Mouse (Mus musculus) G1E (cell line): ENCODE measurements around the gene Psmd2. TPM values are rescaled to one million over a fixed set of nuclear protein-coding genes. Genes with fewer than 3 reads are reported as not detected.
A peak's percentile ranks its signal among the peaks of the same experiment; 100 is the strongest.
"Not testable (repeated sequence)": the region's sequence is repeated elsewhere in the genome, so short reads cannot be mapped to it uniquely, and the experiment has no call there.

Source experiments
- ATAC-seq: 2 replicates; pipeline ENCODE4 v1.8.0; 2016; ENCODE audit warnings: mild to moderate bottlenecking; ENCODE audit not compliant: insufficient number of reproducible peaks, poor library complexity, low FRiP score, severe bottlenecking; ENCODE audit errors: extremely low read depth
- DNase-seq: peaks from one replicate; pipeline ENCODE4 v3.0.0; 2012; ENCODE audit warnings: low spot score
- H3K27me3 ChIP-seq: 2 replicates; pipeline ENCODE4 v1.6.1; 2012; ENCODE audit warnings: mild to moderate bottlenecking, low read length, inconsistent platforms; ENCODE audit not compliant: insufficient read depth
- H3K36me3 ChIP-seq: replicated peaks from 2 replicates; pipeline ENCODE3; 2012; ENCODE audit warnings: mild to moderate bottlenecking, inconsistent platforms
- H3K4me1 ChIP-seq: 2 replicates; pipeline ENCODE4 v1.6.1; 2012; ENCODE audit warnings: low read depth, low read length, inconsistent platforms, mixed read lengths; ENCODE audit not compliant: insufficient read depth
- H3K4me3 ChIP-seq: 2 replicates; pipeline ENCODE4 v1.5.1; 2012; ENCODE audit warnings: low read depth, mild to moderate bottlenecking, inconsistent platforms, low read length, moderate library complexity, mixed read lengths
- H3K9me3 ChIP-seq: replicated peaks from 2 replicates; pipeline ENCODE4 v1.6.1; 2012; ENCODE audit warnings: inconsistent platforms
- CTCF ChIP-seq: IDR thresholded peaks from 2 replicates; pipeline ENCODE4 v1.5.1; 2012; ENCODE audit warnings: low read depth, low read length, inconsistent platforms, mixed read lengths
- GATA1 ChIP-seq: IDR thresholded peaks from 2 replicates; pipeline ENCODE4 v1.6.1; 2012; ENCODE audit warnings: borderline replicate concordance, low read length, inconsistent platforms, mixed read lengths
- GATA2 ChIP-seq: IDR thresholded peaks from 2 replicates; pipeline ENCODE4 v1.6.1; 2012; ENCODE audit warnings: low read depth, low read length, inconsistent platforms, borderline replicate concordance
- POLR2AphosphoS5 ChIP-seq: IDR thresholded peaks from 2 replicates; pipeline ENCODE4 v1.6.1; 2012; ENCODE audit warnings: low read depth, low read length, inconsistent platforms; ENCODE audit not compliant: insufficient replicate concordance
- TAL1 ChIP-seq: conservative IDR thresholded peaks from 2 replicates; pipeline ENCODE4 v1.6.1; 2012; ENCODE audit warnings: low read depth, low read length, inconsistent platforms, mixed read lengths
- polyA plus RNA-seq: library from polyadenylated mRNA; stranded (reverse); fragments of >175 nt; gene quantifications from 2 replicates; pipeline ENCODE4 v1.2.3, GENCODE M21; 2012
- total RNA-seq, 2 experiments: library from RNA; stranded (forward) in 1 of 2; stranded (reverse) in 1 of 2; fragments of 200-1000 nt in 1 of 2; fragments of >200 nt in 1 of 2; fragmentation: Nextera tagmentation in 1 of 2; gene quantifications; 2 replicates each; pipeline ENCODE4 v1.2.3; 2014 to 2017

Psmd2 gene
- total and polyA plus RNA-seq, 3 experiments: 205 to 352 (median 273) TPM

- no peak for DNase-seq
Observed at GRCm38 (mm10) chr16:20651947-20652310, 477 bp downstream of the Psmd2 start.

DNA sequence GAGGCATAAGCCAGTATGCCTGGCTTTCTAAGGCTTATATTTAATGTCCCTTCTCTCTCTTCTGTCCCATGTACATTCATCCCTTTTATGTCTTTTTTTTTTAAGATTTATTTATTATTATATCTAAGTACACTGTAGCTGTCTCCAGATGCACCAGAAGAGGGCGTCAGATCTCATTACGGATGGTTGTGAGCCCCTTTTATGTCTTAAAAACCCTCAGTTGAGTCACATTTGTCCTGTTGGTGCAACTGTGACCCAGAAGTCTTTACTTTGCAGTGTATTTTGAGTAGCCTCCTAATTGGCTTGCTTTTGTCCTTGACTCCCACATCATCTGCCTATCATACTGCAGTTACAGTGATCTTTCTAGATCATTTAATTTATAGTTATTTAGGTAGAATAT lies 1.9 kb downstream of the Psmd2 start:
- H3K36me3 ChIP-seq: peaks cover 54% of the 10 kb centered on the region
- no peak for ATAC-seq
- H3K9me3 ChIP-seq: no peaks in the 10 kb centered on the region
- H3K4me1 ChIP-seq: peaks cover 15% of the 10 kb centered on the region
- no peak overlapping the region; the same call in 1 of the 2 replicates for H3K4me3 ChIP-seq
- TF ChIP-seq POLR2AphosphoS5: no peak
- no peak for TF ChIP-seq CTCF
- no peak for TF ChIP-seq GATA2
- TF ChIP-seq GATA1: no peak
- TF ChIP-seq TAL1: no peak
- DNase-seq: no peak
- no peaks in the 10 kb centered on the region for H3K27me3 ChIP-seq

More at GRCm38 (mm10) chr16:20651947-20652310, 477 bp downstream of the Psmd2 start:
- ATAC-seq: no peak
- Histone ChIP-seq H3K4me1 (peaks cover 17% of the 10 kb centered on the region), H3K9me3 (no peaks in the 10 kb centered on the region), H3K36me3 (peaks cover 41% of the 10 kb centered on the region), H3K4me3 (peak overlapping the region; percentile 85), H3K27me3 (no peaks in the 10 kb centered on the region)
- TF ChIP-seq CTCF (no peak), GATA2 (no peak), POLR2AphosphoS5 (no peak), TAL1 (no peak), GATA1 (no peak)

- H3K4me3 ChIP-seq: no peak overlapping the region
- no peak for ATAC-seq
- DNase-seq: no peak
Observed at GRCm38 (mm10) chr16:20657661-20658060, 6.2 kb downstream of the Psmd2 start.

GRCm38 (mm10) chr16:20668013-20668412 lies 16.6 kb downstream of the Psmd2 start, which contains the start of gene Eif4g1:
TSS of gene Eif4g1 (plus strand) at chr16:20668313.
- ATAC-seq, H3K27me3 ChIP-seq, DNase-seq, H3K9me3 ChIP-seq, H3K4me3 ChIP-seq: not testable (repeated sequence)
- peaks cover 26% of the 10 kb centered on the region for H3K36me3 ChIP-seq
- H3K4me1 ChIP-seq: peaks cover 10% of the 10 kb centered on the region

More at GRCm38 (mm10) chr16:20657661-20658060, 6.2 kb downstream of the Psmd2 start:
- peaks cover 9% of the 10 kb centered on the region for H3K4me1 ChIP-seq
- TF ChIP-seq GATA2 (no peak), POLR2AphosphoS5 (no peak), CTCF (no peak), TAL1 (no peak), GATA1 (no peak)
- H3K36me3 ChIP-seq: peaks cover 97% of the 10 kb centered on the region
- no peaks in the 10 kb centered on the region for H3K9me3 ChIP-seq
- H3K27me3 ChIP-seq: no peaks in the 10 kb centered on the region

DNA sequence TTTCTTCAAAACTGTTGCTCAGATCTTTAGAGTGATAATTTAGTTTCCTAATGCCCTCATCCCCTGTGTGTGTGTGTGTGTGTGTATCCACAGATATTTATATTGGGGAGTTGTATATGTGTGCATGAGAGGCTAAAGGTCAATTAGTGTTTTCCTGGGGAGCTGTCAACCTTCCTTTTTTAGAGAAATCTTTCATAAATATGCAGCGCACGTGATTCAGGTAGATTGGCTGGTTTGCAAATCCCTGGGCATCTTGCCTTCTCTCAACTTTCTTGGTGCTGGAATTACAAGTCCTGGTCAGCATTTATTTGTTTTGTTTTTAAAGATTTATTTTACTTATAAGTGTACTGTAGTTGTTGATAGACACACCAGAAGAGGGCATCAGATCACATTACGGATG lies 18.8 kb downstream of the Psmd2 start:
- Histone ChIP-seq H3K27me3 (no peaks in the 10 kb centered on the region), H3K36me3 (peaks cover 24% of the 10 kb centered on the region), H3K4me3 (no peak overlapping the region), H3K4me1 (peaks cover 25% of the 10 kb centered on the region), H3K9me3 (no peaks in the 10 kb centered on the region)
- no peak for DNase-seq
- TF ChIP-seq GATA1: no peak
- no peak for ATAC-seq

GRCm38 (mm10) chr16:20671886-20672285 lies 20.4 kb downstream of the Psmd2 start:
- DNase-seq: no peak
- peaks cover 40% of the 10 kb centered on the region for H3K4me1 ChIP-seq
- TF ChIP-seq GATA1: no peak
- TF ChIP-seq CTCF: no peak
- no peak for TF ChIP-seq GATA2
- no peak for TF ChIP-seq TAL1
- no peak for TF ChIP-seq POLR2AphosphoS5

DNA sequence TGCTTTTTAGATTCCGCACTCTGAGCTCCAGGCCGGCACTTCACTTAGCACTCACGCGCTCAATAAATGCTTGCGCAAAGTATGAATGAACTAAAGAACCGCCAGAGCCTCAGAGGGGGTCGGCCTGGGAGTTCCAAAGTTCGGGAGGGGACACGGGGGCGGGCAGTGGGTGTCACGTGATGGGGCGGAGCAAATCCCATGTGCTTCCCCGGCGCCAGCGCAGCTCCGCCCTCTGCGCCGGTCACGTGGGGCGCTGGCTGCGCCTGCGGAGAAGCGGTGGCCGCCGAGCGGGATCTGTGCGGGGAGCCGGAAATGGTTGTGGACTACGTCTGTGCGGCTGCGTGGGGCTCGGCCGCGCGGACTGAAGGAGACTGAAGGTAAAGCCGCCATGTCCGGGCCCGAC lies 21.0 kb downstream of the Psmd2 start:
- Histone ChIP-seq H3K9me3 (no peaks in the 10 kb centered on the region), H3K27me3 (no peaks in the 10 kb centered on the region), H3K4me1 (peaks cover 46% of the 10 kb centered on the region), H3K4me3 (peak overlapping the region; percentile 85), H3K36me3 (peaks cover 40% of the 10 kb centered on the region)
- ATAC-seq (peak; percentile 48), DNase-seq (peak; percentile 84)
- TF ChIP-seq CTCF (no peak), GATA1 (no peak), POLR2AphosphoS5 (no peak)

More at GRCm38 (mm10) chr16:20671886-20672285, 20.4 kb downstream of the Psmd2 start:
- H3K9me3 ChIP-seq: no peaks in the 10 kb centered on the region
- H3K36me3 ChIP-seq: peaks cover 34% of the 10 kb centered on the region
- H3K27me3 ChIP-seq: no peaks in the 10 kb centered on the region
- no peak for ATAC-seq
- H3K4me3 ChIP-seq: peak overlapping the region; percentile 85
